9 mouse cellular contexts compared by ENCODE assay signal in genomic region chr11:101246702-101247012, GRCm38 (mm10). TPM values are rescaled to one million over a fixed set of nuclear protein-coding genes. Genes with fewer than 3 reads are reported as not detected.
A peak's percentile ranks its signal among the peaks of the same experiment; 100 is the strongest.
DNase-seq lines count a peak whose midpoint lies in the region; ATAC-seq and TF ChIP-seq lines count a peak whose summit lies in the region.
"Had no signal": no experiment of that assay in that cellular context is flagged by ENCODE, and none has a peak within 500 bp of the region (broad histone marks: within the 10 kb centered on the region; RNA-seq: fewer than 3 reads in every experiment).

No protein-coding gene starts in this region.

- WGBS in limb, embryonic 10.5 days = 10% methylated on average over 7 of the region's 7 CpGs
- 3% methylated on average over 7 of the region's 7 CpGs for WGBS in neural tube, embryonic 13.5 days

- H3K4me2 ChIP-seq in neural tube, embryonic 13.5 days = peak overlapping the region; percentile 93

- no peaks in the 10 kb centered on the region for H3K36me3 ChIP-seq in limb, embryonic 10.5 days
- H3K36me3 ChIP-seq in neural tube, embryonic 13.5 days = no peaks in the 10 kb centered on the region

- no peak for ATAC-seq in neural tube, embryonic 13.5 days (ENCODE audit: low read depth)

- peak overlapping the region; percentile 92 for H3K27ac ChIP-seq in layer of hippocampus, adult 2 months
- H3K27ac ChIP-seq in embryonic fibroblast, embryonic 13.5 days (ENCODE audit: insufficient read depth, low read length) = no peak overlapping the region
- H3K27ac ChIP-seq in limb, embryonic 10.5 days = peak overlapping the region; percentile 91
- H3K27ac ChIP-seq in neural tube, embryonic 13.5 days (replicated peaks) = peak overlapping the region; percentile 54; the same call in 1 of the 2 replicates

- TF ChIP-seq POLR2A in embryonic fibroblast, embryonic 13.5 days (IDR thresholded peaks at IDR 0.05; ENCODE audit: low read depth, low read length) = no peak

- no peaks in the 10 kb centered on the region for H3K9me3 ChIP-seq in limb, embryonic 10.5 days (replicated peaks)
- no peaks in the 10 kb centered on the region for H3K9me3 ChIP-seq in neural tube, embryonic 13.5 days

- TF ChIP-seq CTCF in layer of hippocampus, adult 2 months (conservative IDR thresholded peaks at IDR 0.05) = no peak; the same call in 1 of the 2 replicates
- no peak for TF ChIP-seq CTCF in embryonic fibroblast, embryonic 13.5 days (IDR thresholded peaks at IDR 0.05; ENCODE audit: borderline replicate concordance, insufficient read depth, low read length)

- H3K9ac ChIP-seq in neural tube, embryonic 13.5 days = peak overlapping the region; percentile 81

- peaks cover 38% of the 10 kb centered on the region for H3K27me3 ChIP-seq in limb, embryonic 10.5 days (ENCODE audit: low read depth, poor library complexity, severe bottlenecking)
- peaks cover 55% of the 10 kb centered on the region for H3K27me3 ChIP-seq in neural tube, embryonic 13.5 days
- H3K27me3 ChIP-seq: Patski had no signal

- DNase-seq in layer of hippocampus, adult 2 months (ENCODE audit: low spot score in 2 of 2) = no peak
- DNase-seq in layer of hippocampus, adult 18-20 months (ENCODE audit: low spot score in 2 of 2) = no peak
- DNase-seq in limb, embryonic 10.5 days (ENCODE audit: low spot score) = no peak
- DNase-seq in left cerebral cortex, adult 8-10 months (ENCODE audit: low spot score in 2 of 2) = no peak
- DNase-seq in cerebellum, adult 18-20 months = no peak
- DNase-seq in cerebellum, adult 8-10 months = no peak

- peak overlapping the region; percentile 85 for H3K4me3 ChIP-seq in layer of hippocampus, adult 2 months
- H3K4me3 ChIP-seq in embryonic fibroblast, embryonic 13.5 days (ENCODE audit: insufficient read depth, low read length) = peak overlapping the region; percentile 19
- H3K4me3 ChIP-seq in limb, embryonic 10.5 days = peak overlapping the region; percentile 70
- peak overlapping the region; percentile 60 for H3K4me3 ChIP-seq in neural tube, embryonic 13.5 days

- no peaks in the 10 kb centered on the region for H3K4me1 ChIP-seq in embryonic fibroblast, embryonic 13.5 days (ENCODE audit: control insufficient read depth, insufficient read depth, low read length)
- peaks cover 54% of the 10 kb centered on the region for H3K4me1 ChIP-seq in limb, embryonic 10.5 days
- peaks cover 22% of the 10 kb centered on the region for H3K4me1 ChIP-seq in neural tube, embryonic 13.5 days (replicated peaks)

RNA-seq across cellular contexts. Expression of gene Ramp2, which starts 0.8 kb away (rescaled TPM):
- total RNA-seq in layer of hippocampus, adult 2 months (2021) = 10 to 100 TPM; 62.2 to 68.0 TPM
- 10 to 100 TPM; 62.2 to 72.8 TPM for total RNA-seq in layer of hippocampus, adult 18-20 months (2021)
- polyA plus RNA-seq in embryonic fibroblast, embryonic 13.5 days (2011; ENCODE audit: insufficient read length, low read depth, missing spikeins) = 2.3 and 2.7 TPM in 2 replicates
- polyA plus RNA-seq in limb, embryonic 10.5 days (2016; fragmentation: Nextera tagmentation; extraction: Ambion mirVana) = 54.2 and 61.5 TPM in 2 replicates
- polyA plus RNA-seq in neural tube, embryonic 13.5 days (2015; fragmentation: Nextera tagmentation; extraction: Ambion mirVana) = 97.6 and 108 TPM in 2 replicates
- 10 to 100 TPM; 32.9 to 51.1 (median 37.6) TPM for total RNA-seq in left cerebral cortex, adult 8-10 months (2022)

RNA-seq across cellular contexts. Expression of gene Vps25, which starts 6.8 kb away (rescaled TPM):
- total RNA-seq in layer of hippocampus, adult 2 months (2021) = 10 to 100 TPM; 68.8 to 69.4 TPM
- 10 to 100 TPM; 61.8 to 65.6 TPM for total RNA-seq in layer of hippocampus, adult 18-20 months (2021)
- polyA plus RNA-seq in embryonic fibroblast, embryonic 13.5 days (2011; ENCODE audit: insufficient read length, low read depth, missing spikeins) = 99.4 and 135 TPM in 2 replicates
- polyA plus RNA-seq in limb, embryonic 10.5 days (2016; fragmentation: Nextera tagmentation; extraction: Ambion mirVana) = 118 and 127 TPM in 2 replicates
- 114 and 117 TPM in 2 replicates for polyA plus RNA-seq in neural tube, embryonic 13.5 days (2015; fragmentation: Nextera tagmentation; extraction: Ambion mirVana)
- 10 to 100 TPM; 56.7 to 70.0 (median 65.8) TPM for total RNA-seq in left cerebral cortex, adult 8-10 months (2022)

RNA-seq across cellular contexts. Expression of gene Wnk4, which starts 13.7 kb away (rescaled TPM):
- total RNA-seq in layer of hippocampus, adult 2 months (2021) = 10 to 100 TPM; 11.3 to 11.4 TPM
- total RNA-seq in layer of hippocampus, adult 18-20 months (2021) = 10 to 100 TPM in 1 of 2 experiments, 1 to 10 TPM in 1; 9.8 to 10.4 TPM
- 1.8 and 2.0 TPM in 2 replicates for polyA plus RNA-seq in embryonic fibroblast, embryonic 13.5 days (2011; ENCODE audit: insufficient read length, low read depth, missing spikeins)
- 4.7 and 6.2 TPM in 2 replicates for polyA plus RNA-seq in limb, embryonic 10.5 days (2016; fragmentation: Nextera tagmentation; extraction: Ambion mirVana)
- 5.5 and 6.8 TPM in 2 replicates for polyA plus RNA-seq in neural tube, embryonic 13.5 days (2015; fragmentation: Nextera tagmentation; extraction: Ambion mirVana)
- 10 to 100 TPM; 11.1 to 12.2 (median 11.6) TPM for total RNA-seq in left cerebral cortex, adult 8-10 months (2022)

RNA-seq across cellular contexts. Expression of gene Ezh1, which starts 20.4 kb away (rescaled TPM):
- total RNA-seq in layer of hippocampus, adult 2 months (2021) = 10 to 100 TPM; 73.6 to 81.8 TPM
- total RNA-seq in layer of hippocampus, adult 18-20 months (2021) = 10 to 100 TPM; 79.0 to 84.0 TPM
- polyA plus RNA-seq in embryonic fibroblast, embryonic 13.5 days (2011; ENCODE audit: insufficient read length, low read depth, missing spikeins) = 13.9 and 14.4 TPM in 2 replicates
- 10.1 and 13.6 TPM in 2 replicates for polyA plus RNA-seq in limb, embryonic 10.5 days (2016; fragmentation: Nextera tagmentation; extraction: Ambion mirVana)
- polyA plus RNA-seq in neural tube, embryonic 13.5 days (2015; fragmentation: Nextera tagmentation; extraction: Ambion mirVana) = 15.4 and 17.9 TPM in 2 replicates
- total RNA-seq in left cerebral cortex, adult 8-10 months (2022) = 10 to 100 TPM; 62.4 to 63.9 (median 63.7) TPM

RNA-seq across cellular contexts. Expression of gene Cntd1, which starts 32.2 kb away (rescaled TPM):
- under 1 TPM; 0.29 to 0.56 TPM for total RNA-seq in layer of hippocampus, adult 2 months (2021)
- total RNA-seq in layer of hippocampus, adult 18-20 months (2021) = under 1 TPM; 0.30 to 0.47 TPM
- 0.87 and 1.0 TPM in 2 replicates for polyA plus RNA-seq in embryonic fibroblast, embryonic 13.5 days (2011; ENCODE audit: insufficient read length, low read depth, missing spikeins)
- 1.1 TPM in 2 replicates for polyA plus RNA-seq in limb, embryonic 10.5 days (2016; fragmentation: Nextera tagmentation; extraction: Ambion mirVana)
- 0.89 and 1.0 TPM in 2 replicates for polyA plus RNA-seq in neural tube, embryonic 13.5 days (2015; fragmentation: Nextera tagmentation; extraction: Ambion mirVana)
- total RNA-seq in left cerebral cortex, adult 8-10 months (2022) = under 1 TPM; 0.25 to 0.55 (median 0.35) TPM

Comparison
In these comparisons a context has a peak if more than half of its experiments do, and no peak if none do; other contexts are left out.
1. H3K4me3 ChIP-seq: peak in every context shown above with its lines; median percentile 85 in layer of hippocampus, adult 2 months; 70 in limb, embryonic 10.5 days; 60 in neural tube, embryonic 13.5 days; 19 in embryonic fibroblast, embryonic 13.5 days.